Mouse (Mus musculus): ENCODE results near the gene Lin54. TPM values are rescaled to one million over a fixed set of nuclear protein-coding genes. Genes with fewer than 3 reads are reported as not detected.
"Not testable (repeated sequence)": the region's sequence is repeated elsewhere in the genome, so short reads cannot be mapped to it uniquely, and the experiment has no call there.

Lin54 gene
- total RNA-seq, 2 experiments from 2014 or later, result 6.9 to 9.7 TPM

- no peak for DNase-seq
These were observed 11.1 kb downstream of the Lin54 start for GRCm38 (mm10) chr5:100489340-100489739.

GRCm38 (mm10) chr5:100488231-100488630, 12.2 kb downstream of the Lin54 start:
- DNase-seq, result no peak

- no peak for DNase-seq
These were observed 13.3 kb downstream of the Lin54 start for GRCm38 (mm10) chr5:100487120-100487519.

- no peak for DNase-seq
These were observed 16.9 kb downstream of the Lin54 start for GRCm38 (mm10) chr5:100483569-100483968.

- DNase-seq, result no peak
These were observed 22.8 kb downstream of the Lin54 start for GRCm38 (mm10) chr5:100477604-100478003.

- no peak for DNase-seq
These were observed 24.1 kb downstream of the Lin54 start for GRCm38 (mm10) chr5:100476328-100476727.

- no peak for DNase-seq
These were observed 33.1 kb downstream of the Lin54 start for GRCm38 (mm10) chr5:100467336-100467735.

- DNase-seq, result no peak
These were observed 33.8 kb downstream of the Lin54 start for GRCm38 (mm10) chr5:100466624-100467023.

GRCm38 (mm10) chr5:100462374-100462773, 38.1 kb downstream of the Lin54 start:
- DNase-seq, result no peak

- no peak for DNase-seq
These were observed 38.9 kb downstream of the Lin54 start for GRCm38 (mm10) chr5:100461526-100461925.

- DNase-seq, result no peak
These were observed 41.0 kb downstream of the Lin54 start for GRCm38 (mm10) chr5:100459468-100459867.

- no peak for DNase-seq
These were observed 48.6 kb downstream of the Lin54 start for GRCm38 (mm10) chr5:100451871-100452270.

GRCm38 (mm10) chr5:100438796-100439195, 61.6 kb downstream of the Lin54 start:
- DNase-seq, result no peak

GRCm38 (mm10) chr5:100437917-100438316, 62.5 kb downstream of the Lin54 start:
- no peak for DNase-seq

GRCm38 (mm10) chr5:100437086-100437485, 63.4 kb downstream of the Lin54 start:
- DNase-seq, result no peak

GRCm38 (mm10) chr5:100430966-100431365, 69.5 kb downstream of the Lin54 start:
- no peak for DNase-seq

- no peak for DNase-seq
These were observed 70.4 kb downstream of the Lin54 start for GRCm38 (mm10) chr5:100430076-100430390.

GRCm38 (mm10) chr5:100429344-100430075, 70.9 kb downstream of the Lin54 start:
- DNase-seq, result peak; percentile 90

GRCm38 (mm10) chr5:100428734-100429343, 71.6 kb downstream of the Lin54 start:
- DNase-seq, result no peak

GRCm38 (mm10) chr5:100428031-100428733, 72.3 kb downstream of the Lin54 start:
- DNase-seq, result no peak

- DNase-seq, result no peak
These were observed 73.2 kb downstream of the Lin54 start for GRCm38 (mm10) chr5:100427276-100427675.

GRCm38 (mm10) chr5:100425823-100426222, 74.6 kb downstream of the Lin54 start:
- DNase-seq, result not testable (repeated sequence)

GRCm38 (mm10) chr5:100424252-100424651, 76.2 kb downstream of the Lin54 start:
- no peak for DNase-seq
